Mouse (Mus musculus): ENCODE measurements around the gene Ndufs7. TPM values are rescaled to one million over a fixed set of nuclear protein-coding genes. Genes with fewer than 3 reads are reported as not detected.

The Ndufs7 gene
- polyA plus RNA-seq (2012; ENCODE audit: low replicate concordance), result 141 and 175 TPM in 2 replicates

DNA sequence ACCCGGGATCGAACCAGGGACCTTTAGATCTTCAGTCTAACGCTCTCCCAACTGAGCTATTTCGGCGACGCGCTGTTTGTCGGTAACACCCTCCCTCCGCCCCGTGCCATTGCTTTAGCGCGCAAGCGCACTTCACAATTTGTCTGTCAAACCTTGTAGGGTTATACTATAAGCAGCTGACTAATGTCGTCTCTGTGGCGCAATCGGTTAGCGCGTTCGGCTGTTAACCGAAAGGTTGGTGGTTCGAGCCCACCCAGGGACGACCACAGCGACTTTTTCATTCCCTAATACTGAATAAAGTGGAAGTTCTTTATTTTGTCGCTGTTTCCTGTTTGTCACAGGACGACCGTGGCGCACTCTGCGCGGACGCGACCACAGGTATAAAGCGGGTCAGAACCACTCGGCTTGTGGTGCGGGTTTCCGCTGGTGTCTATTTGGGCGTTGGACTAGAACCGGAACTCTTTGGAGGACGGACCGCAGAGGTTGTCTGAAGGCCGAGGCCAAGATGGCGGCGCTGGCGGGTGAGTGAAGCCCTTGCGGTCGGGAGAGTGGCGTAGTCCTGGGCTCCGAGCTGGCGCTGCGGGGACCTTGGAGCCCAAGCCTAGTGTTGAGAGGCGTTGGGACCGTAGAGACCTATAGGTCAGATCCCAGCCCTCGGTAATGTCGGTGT, at the start of gene Ndufs7:
Gene Ndufs7 (plus strand): TSS at position 151 of the 670 bp plus-strand sequence.

DNA sequence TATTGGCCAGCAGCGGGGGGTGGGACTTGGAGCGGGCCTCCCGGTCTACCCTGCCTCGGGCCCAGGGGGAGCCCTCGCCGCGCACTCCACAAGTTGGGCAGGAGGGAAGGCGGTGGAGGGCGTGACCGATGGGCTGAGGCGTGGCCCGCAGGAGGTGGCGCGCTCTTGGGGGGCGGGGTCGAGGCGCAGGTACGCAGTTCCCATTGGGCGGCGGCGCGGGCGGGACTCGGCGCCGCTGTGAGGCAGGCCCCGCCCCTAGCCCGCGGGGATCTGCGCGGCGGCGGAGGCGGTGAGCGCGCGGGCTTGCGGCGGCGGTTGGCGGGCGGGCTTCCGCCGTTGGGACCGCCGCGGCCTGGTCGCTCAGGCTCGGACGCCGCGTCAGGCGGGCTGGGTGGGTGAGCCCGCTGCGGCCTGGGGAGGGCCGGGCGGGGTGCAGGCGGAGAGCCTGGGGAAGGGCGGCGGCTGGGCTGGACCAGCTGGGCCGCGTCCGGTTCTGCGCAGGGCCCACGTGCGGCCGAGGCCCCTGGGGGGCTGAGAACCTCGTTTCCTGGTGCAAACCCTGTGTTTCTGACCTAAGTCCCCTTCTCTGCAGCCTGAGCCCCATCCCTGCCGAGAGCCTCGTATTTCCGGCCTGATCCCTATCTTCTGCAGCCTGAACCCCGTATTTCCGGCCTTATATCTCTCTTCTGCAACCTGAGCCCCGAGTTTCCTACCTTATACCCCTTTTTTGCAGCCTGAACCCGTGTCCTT, 22.3 kb upstream of the Ndufs7 start, which contains the start of gene Mum1:
Gene Mum1 (plus strand): TSS at position 19 of the 750 bp plus-strand sequence.

DNA sequence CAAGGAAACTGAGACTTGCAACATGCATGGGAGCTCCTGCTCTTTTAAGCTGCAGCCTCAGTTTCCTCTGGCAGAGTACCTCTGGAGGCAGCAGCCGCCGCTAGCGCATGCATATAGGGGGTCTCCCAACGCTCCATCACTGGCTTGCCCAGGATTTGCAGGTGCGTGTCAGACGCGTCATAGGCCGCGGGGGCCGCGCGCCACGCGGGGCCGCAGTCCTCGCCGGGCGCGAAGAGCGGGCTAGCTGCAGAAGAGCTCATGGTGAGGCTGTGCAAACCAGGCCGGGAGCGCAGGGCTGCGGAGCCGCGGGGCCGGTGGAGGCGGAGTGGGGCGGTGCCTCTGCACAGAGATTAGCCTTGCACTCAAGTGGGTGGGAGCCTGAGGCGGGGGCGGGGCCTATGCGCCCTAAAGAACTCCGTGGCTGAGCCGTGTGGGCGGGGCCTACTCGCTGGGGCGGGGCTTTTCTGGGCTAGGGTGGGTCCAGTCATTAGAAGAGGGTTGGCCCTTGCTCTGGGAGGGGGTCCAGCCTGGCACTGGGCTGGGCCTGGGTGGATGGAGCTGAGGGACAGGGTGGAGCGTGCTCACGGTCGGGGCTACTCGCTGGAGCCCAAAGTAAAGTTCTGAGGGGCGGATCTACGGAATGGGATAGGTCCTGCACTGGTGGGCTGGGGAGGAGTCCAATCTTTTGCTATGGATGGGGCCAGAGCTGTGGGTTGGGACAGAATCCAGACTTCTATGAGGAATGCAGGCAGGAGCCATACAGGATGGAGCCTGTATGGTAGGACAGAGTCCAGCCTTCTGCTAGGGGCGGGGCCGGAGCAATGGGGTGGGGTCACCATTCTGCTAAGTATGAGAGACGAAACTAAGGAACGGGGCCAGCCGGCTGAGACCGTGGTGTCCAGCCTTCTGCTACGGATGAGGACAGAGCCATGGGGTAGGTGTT, 12.0 kb downstream of the Ndufs7 start, which contains the start of the genes Gamt and Dazap1:
Gene Gamt (minus strand): TSS at position 371 of the 943 bp plus-strand sequence.
Gene Dazap1 (plus strand): TSS at position 845 of the 943 bp plus-strand sequence.

GRCm38 (mm10) chr10:80292251-80293146, 43.6 kb downstream of the Ndufs7 start, which contains the start of gene Rps15:
Rps15 (plus strand) TSS chr10:80292453.

GRCm38 (mm10) chr10:80295618-80296425, 46.9 kb downstream of the Ndufs7 start, which contains the start of gene Apc2:
Apc2 (plus strand) TSS chr10:80295977.

Other genes starting within 250 kb of the Ndufs7 start
- 660 and 1,623 TPM in 2 replicates for gene Arhgap45, start 232.5 kb upstream of the Ndufs7 start, polyA plus RNA-seq (2012; ENCODE audit: low replicate concordance)
- 68.4 and 166 TPM in 2 replicates for gene Polr2e, start 209.3 kb upstream of the Ndufs7 start, polyA plus RNA-seq (2012; ENCODE audit: low replicate concordance)
- gene Gpx4, start 202.0 kb upstream of the Ndufs7 start, polyA plus RNA-seq (2012; ENCODE audit: low replicate concordance), result 298 and 797 TPM in 2 replicates
- gene Sbno2, start 143.6 kb upstream of the Ndufs7 start, polyA plus RNA-seq (2012; ENCODE audit: low replicate concordance), result 99.1 and 152 TPM in 2 replicates
- 99.1 and 132 TPM in 2 replicates for gene Stk11, start 133.3 kb upstream of the Ndufs7 start, polyA plus RNA-seq (2012; ENCODE audit: low replicate concordance)
- 650 and 864 TPM in 2 replicates for gene Atp5d, start 110.5 kb upstream of the Ndufs7 start, polyA plus RNA-seq (2012; ENCODE audit: low replicate concordance)
- gene Cbarp, start 108.3 kb upstream of the Ndufs7 start, polyA plus RNA-seq (2012; ENCODE audit: low replicate concordance), result 25.3 and 46.2 TPM in 2 replicates
- gene Midn, start 100.8 kb upstream of the Ndufs7 start, polyA plus RNA-seq (2012; ENCODE audit: low replicate concordance), result 365 and 523 TPM in 2 replicates
- gene Cirbp, start 83.1 kb upstream of the Ndufs7 start, polyA plus RNA-seq (2012; ENCODE audit: low replicate concordance), result 157 and 188 TPM in 2 replicates
- gene 1600002K03Rik, start 76.2 kb upstream of the Ndufs7 start, polyA plus RNA-seq (2012; ENCODE audit: low replicate concordance), result 6.8 and 15.3 TPM in 2 replicates
- 1.4 and 2.8 TPM in 2 replicates for gene Efna2, start 69.6 kb upstream of the Ndufs7 start, polyA plus RNA-seq (2012; ENCODE audit: low replicate concordance)
- gene Mum1, start 22.7 kb upstream of the Ndufs7 start, polyA plus RNA-seq (2012; ENCODE audit: low replicate concordance), result 36.6 and 116 TPM in 2 replicates
- 1.6 and 3.6 TPM in 2 replicates for gene Gamt, start 11.9 kb downstream of the Ndufs7 start, polyA plus RNA-seq (2012; ENCODE audit: low replicate concordance)
- gene Dazap1, start 12.4 kb downstream of the Ndufs7 start, polyA plus RNA-seq (2012; ENCODE audit: low replicate concordance), result 294 and 420 TPM in 2 replicates
- gene Rps15, start 43.3 kb downstream of the Ndufs7 start, polyA plus RNA-seq (2012; ENCODE audit: low replicate concordance), result 1,574 and 8,825 TPM in 2 replicates
- 0.78 and 1.1 TPM in 2 replicates for gene Apc2, start 46.9 kb downstream of the Ndufs7 start, polyA plus RNA-seq (2012; ENCODE audit: low replicate concordance)
- gene 2310011J03Rik, start 71.4 kb downstream of the Ndufs7 start, polyA plus RNA-seq (2012; ENCODE audit: low replicate concordance), result 60.0 and 110 TPM in 2 replicates
- gene Pcsk4, start 80.4 kb downstream of the Ndufs7 start, polyA plus RNA-seq (2012; ENCODE audit: low replicate concordance), result 8.5 and 14.2 TPM in 2 replicates
- gene Reep6, start 80.8 kb downstream of the Ndufs7 start, polyA plus RNA-seq (2012; ENCODE audit: low replicate concordance), result 4.6 and 5.4 TPM in 2 replicates
- 0.74 and 1.1 TPM in 2 replicates for gene Adamtsl5, start 99.3 kb downstream of the Ndufs7 start, polyA plus RNA-seq (2012; ENCODE audit: low replicate concordance)
- gene Plk5, start 107.3 kb downstream of the Ndufs7 start, polyA plus RNA-seq (2012; ENCODE audit: low replicate concordance), result not detected in 2 replicates
- gene Mex3d, start 138.5 kb downstream of the Ndufs7 start, polyA plus RNA-seq (2012; ENCODE audit: low replicate concordance), result 21.9 and 48.1 TPM in 2 replicates
- gene Mbd3, start 150.4 kb downstream of the Ndufs7 start, polyA plus RNA-seq (2012; ENCODE audit: low replicate concordance), result 141 and 180 TPM in 2 replicates
- gene Uqcr11, start 157.7 kb downstream of the Ndufs7 start, polyA plus RNA-seq (2012; ENCODE audit: low replicate concordance), result 422 and 621 TPM in 2 replicates
- gene Tcf3, start 184.5 kb downstream of the Ndufs7 start, polyA plus RNA-seq (2012; ENCODE audit: low replicate concordance), result 498 and 875 TPM in 2 replicates
- not detected in 2 replicates for gene Onecut3, start 245.7 kb downstream of the Ndufs7 start, polyA plus RNA-seq (2012; ENCODE audit: low replicate concordance)

All from hematopoietic multipotent progenitor cell, adult 10-12 weeks (in vitro differentiated cells).